Mouse (Mus musculus) cortical plate, adult 2 months (tissue): ENCODE measurements at regions not wholly inside any gene's neighbourhood (a gene's known extent, or its start where the extent isn't known, plus 50 kb on each side); places are given as distances from the start of the nearest gene placed in this dataset.
"Not testable (repeated sequence)": the region's sequence is repeated elsewhere in the genome, so short reads cannot be mapped to it uniquely, and the experiment has no call there.

Source experiments
- CTCF ChIP-seq: fragments of 200-500 bp; IDR thresholded peaks from 2 replicates; pipeline ENCODE4 v1.5.1; 2011; ENCODE audit warnings: mild to moderate bottlenecking, control low read depth, low read length; ENCODE audit not compliant: insufficient read depth; ENCODE audit errors: extremely low read depth
- POLR2A ChIP-seq: fragments of 200-500 bp; IDR thresholded peaks from 2 replicates; pipeline ENCODE4 v1.6.1; 2011; ENCODE audit warnings: mild to moderate bottlenecking, low read length, control low read depth; ENCODE audit not compliant: insufficient read depth; ENCODE audit errors: extremely low read depth

DNA sequence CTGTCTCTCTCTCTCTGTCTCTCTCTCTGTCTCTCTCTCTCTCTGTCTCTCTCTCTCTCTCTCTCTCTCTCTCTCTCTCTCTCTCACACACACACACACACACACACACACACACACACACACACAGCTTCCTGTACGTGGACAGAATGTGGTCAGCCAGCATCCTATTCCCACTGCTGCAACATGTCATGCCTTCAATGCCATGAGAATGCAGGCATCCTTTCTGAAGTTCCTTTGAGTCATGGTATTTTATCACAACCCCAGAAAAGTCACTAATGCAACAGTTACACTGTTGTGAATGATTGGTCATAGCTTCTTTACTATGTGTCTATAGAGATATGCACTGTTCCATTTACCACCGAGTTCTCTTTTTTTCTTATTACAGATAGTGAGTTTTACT lies 365.8 kb upstream of the Id2 start:
- not testable (repeated sequence) for TF ChIP-seq CTCF, POLR2A
